ENCODE assay signal across 23 mouse cellular contexts in the genomic region with DNA sequence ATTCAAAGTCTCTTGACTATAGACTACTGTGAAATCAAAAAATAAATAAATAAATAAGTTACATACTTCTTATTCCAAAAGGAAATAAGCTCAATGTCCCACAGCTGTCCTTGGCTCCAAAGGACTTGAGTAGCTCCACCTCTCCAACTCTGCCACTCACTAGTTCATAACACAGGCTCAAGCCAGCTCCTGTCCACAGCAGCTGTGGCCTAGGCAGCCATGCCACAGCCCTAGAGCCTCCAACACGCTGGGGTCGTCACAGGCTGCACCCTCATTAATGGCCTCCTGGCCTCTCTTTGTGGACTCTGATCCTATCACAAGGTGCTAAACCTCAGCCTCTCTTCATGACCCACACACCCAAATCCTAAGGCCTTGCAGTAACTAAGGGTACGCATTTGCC. TPM values are rescaled to one million over a fixed set of nuclear protein-coding genes. Genes with fewer than 3 reads are reported as not detected.
DNase-seq lines count a peak whose midpoint lies in the region; ATAC-seq and TF ChIP-seq lines count a peak whose summit lies in the region.
"Had no signal": no experiment of that assay in that cellular context is flagged by ENCODE, and none has a peak within 500 bp of the region (broad histone marks: within the 10 kb centered on the region; RNA-seq: fewer than 3 reads in every experiment).

No protein-coding gene starts in this region.

- TF ChIP-seq CTCF in olfactory bulb, adult 2 months (IDR thresholded peaks at IDR 0.05; ENCODE audit: insufficient read depth, low read depth, low read length): 0 out of 2 replicates have a peak, but pooled peaks have one; percentile 5

- no peaks in the 10 kb centered on the region for H3K36me3 ChIP-seq in heart, embryonic 16.5 days (ENCODE audit: control insufficient read depth, insufficient read depth)
- no peaks in the 10 kb centered on the region for H3K36me3 ChIP-seq in kidney, embryonic 14.5 days (ENCODE audit: control insufficient read depth, insufficient read depth, low read length)
- no peaks in the 10 kb centered on the region for H3K36me3 ChIP-seq in intestine, embryonic 15.5 days
- H3K36me3 ChIP-seq: embryonic facial prominence, embryonic 15.5 days; forebrain, embryonic 10.5 days; heart, embryonic 10.5 days; hindbrain, embryonic 10.5 days had no signal

- H3K27ac ChIP-seq in heart, embryonic 16.5 days (ENCODE audit: low read length): no peak overlapping the region
- no peak overlapping the region for H3K27ac ChIP-seq in kidney, embryonic 14.5 days (ENCODE audit: low read depth, low read length)
- no peak overlapping the region for H3K27ac ChIP-seq in intestine, embryonic 15.5 days
- H3K27ac ChIP-seq in olfactory bulb, adult 2 months (ENCODE audit: insufficient read depth, low read depth, low read length): no peak overlapping the region
- H3K27ac ChIP-seq: embryonic facial prominence, embryonic 15.5 days; forebrain, embryonic 10.5 days; heart, embryonic 10.5 days; hindbrain, embryonic 10.5 days; hindbrain, embryonic 14.5 days had no signal

- H3K9ac ChIP-seq in heart, embryonic 16.5 days (ENCODE audit: low read length): no peak overlapping the region
- no peak overlapping the region for H3K9ac ChIP-seq in kidney, embryonic 14.5 days (ENCODE audit: low read depth, low read length)
- no peak overlapping the region for H3K9ac ChIP-seq in intestine, embryonic 15.5 days
- H3K9ac ChIP-seq: embryonic facial prominence, embryonic 15.5 days; hindbrain, embryonic 14.5 days had no signal

- WGBS in heart, embryonic 16.5 days: 82% methylated on average over 3 of the region's 3 CpGs
- WGBS in kidney, embryonic 14.5 days: 72% methylated on average over 3 of the region's 3 CpGs
- 74% methylated on average over 3 of the region's 3 CpGs for WGBS in intestine, embryonic 15.5 days
- 96% methylated on average over 3 of the region's 3 CpGs for WGBS in olfactory bulb, adult 2 months

- no peaks in the 10 kb centered on the region for H3K9me3 ChIP-seq in heart, embryonic 16.5 days (replicated peaks; ENCODE audit: control insufficient read depth, low read length)
- no peaks in the 10 kb centered on the region for H3K9me3 ChIP-seq in kidney, embryonic 14.5 days (ENCODE audit: control insufficient read depth, low read length)
- no peaks in the 10 kb centered on the region for H3K9me3 ChIP-seq in intestine, embryonic 15.5 days
- H3K9me3 ChIP-seq: embryonic facial prominence, embryonic 15.5 days; forebrain, embryonic 10.5 days; heart, embryonic 10.5 days; hindbrain, embryonic 10.5 days had no signal

- no peak for DNase-seq in heart, postnatal 36 days
- peak; percentile 15 for DNase-seq in kidney, postnatal 10 days
- no peak for DNase-seq in liver
- DNase-seq: cerebellum, adult 8-10 months; cerebellum, postnatal 14 days; embryo, embryonic 11 days; gastrocnemius, postnatal 10 days; heart, adult 18-20 months; heart, postnatal 14 days had no signal

- TF ChIP-seq POLR2A in olfactory bulb, adult 2 months (IDR thresholded peaks at IDR 0.05; ENCODE audit: insufficient read depth, low read depth, low read length): no peak

- H3K4me3 ChIP-seq in heart, embryonic 16.5 days (ENCODE audit: low read length): no peak overlapping the region
- H3K4me3 ChIP-seq in kidney, embryonic 14.5 days (ENCODE audit: low read length): no peak overlapping the region
- no peak overlapping the region for H3K4me3 ChIP-seq in intestine, embryonic 15.5 days (replicated peaks)
- no peak overlapping the region for H3K4me3 ChIP-seq in olfactory bulb, adult 2 months (ENCODE audit: insufficient read depth, low read depth, low read length)
- H3K4me3 ChIP-seq: embryonic facial prominence, embryonic 15.5 days; erythroblast, embryonic 14.5 days; forebrain, embryonic 10.5 days; heart, embryonic 10.5 days; hindbrain, embryonic 10.5 days had no signal

- peaks cover 24% of the 10 kb centered on the region for H3K4me1 ChIP-seq in heart, embryonic 16.5 days (ENCODE audit: control insufficient read depth, insufficient read depth, low read length)
- H3K4me1 ChIP-seq in kidney, embryonic 14.5 days (ENCODE audit: control insufficient read depth, insufficient read depth, low read length): peaks cover 12% of the 10 kb centered on the region
- peaks cover 34% of the 10 kb centered on the region for H3K4me1 ChIP-seq in intestine, embryonic 15.5 days (replicated peaks)
- H3K4me1 ChIP-seq in olfactory bulb, adult 2 months (ENCODE audit: control insufficient read depth, insufficient read depth, low read length): peaks cover 7% of the 10 kb centered on the region; the same call in 1 of the 2 replicates

- intact Hi-C loops in heart, postnatal 36 days (cut with DNase I): no loop called here

- H3K27me3 ChIP-seq in heart, embryonic 16.5 days (ENCODE audit: control insufficient read depth, insufficient read depth, low read length): no peaks in the 10 kb centered on the region
- no peaks in the 10 kb centered on the region for H3K27me3 ChIP-seq in kidney, embryonic 14.5 days (ENCODE audit: control insufficient read depth, insufficient read depth, low read length)
- no peaks in the 10 kb centered on the region for H3K27me3 ChIP-seq in intestine, embryonic 15.5 days (replicated peaks)
- H3K27me3 ChIP-seq: embryonic facial prominence, embryonic 15.5 days; Patski had no signal

- H3K4me2 ChIP-seq in heart, embryonic 16.5 days (ENCODE audit: low read depth, low read length): no peak overlapping the region
- H3K4me2 ChIP-seq in kidney, embryonic 14.5 days (replicated peaks; ENCODE audit: low read depth, low read length): no peak overlapping the region
- H3K4me2 ChIP-seq in intestine, embryonic 15.5 days (replicated peaks): no peak overlapping the region
- H3K4me2 ChIP-seq: embryonic facial prominence, embryonic 15.5 days; hindbrain, embryonic 14.5 days had no signal

- ATAC-seq in heart, embryonic 16.5 days (replicated peaks; ENCODE audit: extremely low read depth, insufficient read depth, low FRiP score): peak; percentile 31; the same call in 1 of the 2 replicates
- no peak for ATAC-seq in kidney, embryonic 14.5 days (ENCODE audit: low FRiP score, low TSS enrichment)
- peak; percentile 34 for ATAC-seq in intestine, embryonic 15.5 days
- ATAC-seq: activated CD4-positive, CD25-positive, alpha-beta regulatory T cell, adult 4 months; forebrain, embryonic 14.5 days; Patski had no signal

RNA-seq across cellular contexts. Expression of a gene that starts 18.7 kb away (rescaled TPM):
- polyA plus RNA-seq in heart, embryonic 16.5 days (2015; fragmentation: Nextera tagmentation; extraction: Ambion mirVana): 20.2 and 23.6 TPM in 2 replicates
- total RNA-seq in heart, postnatal 36 days (2021): 10 to 100 TPM; 18.9 to 24.0 TPM
- polyA plus RNA-seq in kidney, embryonic 14.5 days (2014; fragmentation: Nextera tagmentation; extraction: Ambion mirVana): 12.5 and 20.3 TPM in 2 replicates
- polyA plus RNA-seq in intestine, embryonic 15.5 days (2015; fragmentation: Nextera tagmentation; extraction: Ambion mirVana): 21.1 and 22.9 TPM in 2 replicates
- polyA plus RNA-seq in olfactory bulb, adult 2 months (2012; ENCODE audit: insufficient read depth, insufficient read length, low replicate concordance, missing spikeins): not detected in 2 replicates
- total RNA-seq: MEL had no signal
